Mouse (Mus musculus) Patski (cell line): ENCODE results near the gene Ift46. TPM values are rescaled to one million over a fixed set of nuclear protein-coding genes. Genes with fewer than 3 reads are reported as not detected.

Experiments
- ATAC-seq: fragments of 100-300 bp; one replicate; pipeline ENCODE4 v1.8.0; 2021
- CTCF ChIA-PET: fragments of 350-600 bp; sonication (Branson Sonifier 250); formaldehyde crosslinking; loops from one replicate; lab custom pipeline; 2022; ENCODE audit warnings: inconsistent platforms; lab: Charles Lee
- POLR2A ChIA-PET: fragments of 350-600 bp; sonication (Branson Sonifier 250); formaldehyde crosslinking; loops from one replicate; lab custom pipeline; 2022; ENCODE audit warnings: antibody characterized with exemption, inconsistent platforms; lab: Charles Lee
- DNase-seq: peaks from one replicate; pipeline ENCODE4 v3.0.0-alpha.2; 2011; ENCODE audit warnings: low read depth, low spot score
- H3K27me3 ChIP-seq: fragments of 371-371 bp; one replicate; pipeline ENCODE4 v1.5.1; 2021
- CTCF ChIP-seq: fragments of 100-300 bp; IDR thresholded peaks from one replicate; pipeline ENCODE4 v1.5.1; 2021
- in situ Hi-C: fragments of 300-500 bp; cut with MboI; formaldehyde crosslinking; loops from 3 replicates; pipeline ENCODE4 v1.11.1; 2018; ENCODE audit warnings: low pct_unique_long_range_greater_than_20kb, mixed read lengths
- polyA plus RNA-seq: library from polyadenylated mRNA; unstranded; gene quantifications from one replicate; pipeline ENCODE4 v1.2.3, GENCODE M21; 2021

The Ift46 gene
- polyA plus RNA-seq, 1 experiment from 2014 or later: 193 TPM

GRCm38 (mm10) chr9:44804678-44805077 lies 37.0 kb downstream of the Ift46 start:
- no peak for ATAC-seq
- POLR2A ChIA-PET: no interaction called here
- no peak for TF ChIP-seq CTCF
- in situ Hi-C loops: no loop called here
- DNase-seq: no peak
- CTCF ChIA-PET: no interaction called here
- no peaks in the 10 kb centered on the region for H3K27me3 ChIP-seq

GRCm38 (mm10) chr9:44805536-44805935 lies 37.8 kb downstream of the Ift46 start:
- TF ChIP-seq CTCF: no peak
- ATAC-seq: no peak
- CTCF ChIA-PET: no interaction called here
- no peak for DNase-seq
- POLR2A ChIA-PET: no interaction called here
- in situ Hi-C loops: no loop called here
- H3K27me3 ChIP-seq: no peaks in the 10 kb centered on the region

- no peaks in the 10 kb centered on the region for H3K27me3 ChIP-seq
- DNase-seq (no peak), ATAC-seq (no peak)
- no peak for TF ChIP-seq CTCF
- POLR2A ChIA-PET: no interaction called here
- in situ Hi-C loops: no loop called here
- CTCF ChIA-PET: no interaction called here
Measured at GRCm38 (mm10) chr9:44807141-44807540, 39.4 kb downstream of the Ift46 start.

- no peaks in the 10 kb centered on the region for H3K27me3 ChIP-seq
- ChIA-PET CTCF (no interaction called here), POLR2A (no interaction called here)
- in situ Hi-C loops: no loop called here
- no peak for TF ChIP-seq CTCF
- DNase-seq (no peak), ATAC-seq (no peak)
Measured at GRCm38 (mm10) chr9:44807778-44808177, 40.1 kb downstream of the Ift46 start.

- ChIA-PET POLR2A (no interaction called here), CTCF (no interaction called here)
- in situ Hi-C loops: no loop called here
- H3K27me3 ChIP-seq: no peaks in the 10 kb centered on the region
- DNase-seq (no peak), ATAC-seq (no peak)
- no peak for TF ChIP-seq CTCF
Measured at GRCm38 (mm10) chr9:44810316-44810715, 42.6 kb downstream of the Ift46 start.

GRCm38 (mm10) chr9:44814179-44814578 lies 46.5 kb downstream of the Ift46 start:
- ATAC-seq: no peak
- DNase-seq: no peak
- no peaks in the 10 kb centered on the region for H3K27me3 ChIP-seq
- ChIA-PET POLR2A (no interaction called here), CTCF (interaction anchor here (0.7 to 1.2 kb wide), 3 partner anchors 11 to 159 kb away, joined by 3 read pairs; partner anchors contain the start of gene Ttc36)
- TF ChIP-seq CTCF: no peak
- in situ Hi-C loops: no loop called here

GRCm38 (mm10) chr9:44817522-44817921 lies 49.8 kb downstream of the Ift46 start:
- no peaks in the 10 kb centered on the region for H3K27me3 ChIP-seq
- TF ChIP-seq CTCF: no peak
- no peak for ATAC-seq
- DNase-seq: no peak
- POLR2A ChIA-PET: no interaction called here
- in situ Hi-C loops: no loop called here
- CTCF ChIA-PET: interaction anchor here (0.9 to 1.4 kb wide), 6 partner anchors 9 to 162 kb away, joined by 3 to 4 read pairs (median 3); no protein-coding TSS in a partner anchor

- ATAC-seq: no peak
- no peak for TF ChIP-seq CTCF
- DNase-seq: no peak
- in situ Hi-C loops: no loop called here
- POLR2A ChIA-PET: no interaction called here
- H3K27me3 ChIP-seq: no peaks in the 10 kb centered on the region
- CTCF ChIA-PET: interaction anchor here (0.8 kb wide), 1 partner anchor 8 kb away, joined by 3 read pairs; no protein-coding TSS in a partner anchor
Measured at GRCm38 (mm10) chr9:44819920-44820827, 52.5 kb downstream of the Ift46 start.

GRCm38 (mm10) chr9:44826660-44827059 lies 59.0 kb downstream of the Ift46 start:
- TF ChIP-seq CTCF: no peak
- POLR2A ChIA-PET: no interaction called here
- in situ Hi-C loops: loop anchor here (25.0 kb wide), 1 partner anchor 311 kb away; the partner anchor contains the start of gene Scn4b
- DNase-seq (no peak), ATAC-seq (no peak)
- no peaks in the 10 kb centered on the region for H3K27me3 ChIP-seq
- CTCF ChIA-PET: interaction anchor here (1.9 kb wide), 1 partner anchor 10 kb away, joined by 4 read pairs; no protein-coding TSS in a partner anchor

- CTCF ChIA-PET: interaction anchor here (0.9 kb wide), 1 partner anchor 9 kb away, joined by 3 read pairs; no protein-coding TSS in a partner anchor
- H3K27me3 ChIP-seq: no peaks in the 10 kb centered on the region
- TF ChIP-seq CTCF: no peak
- in situ Hi-C loops: loop anchor here (25.0 kb wide), 1 partner anchor 308 kb away; the partner anchor contains the start of gene Scn4b
- no peak for DNase-seq
- ATAC-seq: no peak
- POLR2A ChIA-PET: no interaction called here
Measured at GRCm38 (mm10) chr9:44828944-44829343, 61.2 kb downstream of the Ift46 start.

- in situ Hi-C loops: loop anchor here (25.0 kb wide), 1 partner anchor 307 kb away; the partner anchor contains the start of gene Scn4b
- ATAC-seq (no peak), DNase-seq (no peak)
- ChIA-PET CTCF (no interaction called here), POLR2A (no interaction called here)
- no peak for TF ChIP-seq CTCF
- H3K27me3 ChIP-seq: no peaks in the 10 kb centered on the region
Measured at GRCm38 (mm10) chr9:44830506-44830905, 62.8 kb downstream of the Ift46 start.
